Mouse (Mus musculus) MN1 (cell line): ENCODE data around the gene Glul.
"Not testable (repeated sequence)": the region's sequence is repeated elsewhere in the genome, so short reads cannot be mapped to it uniquely, and the experiment has no call there.

Source experiments
- DNase-seq: peaks from one replicate; pipeline ENCODE4 v3.0.0-alpha.2; 2016; ENCODE audit warnings: low spot score

Glul gene

GRCm38 (mm10) chr1:153899731-153900380 lies at the start of gene Glul, which contains the start of gene Teddm2:
TSS of gene Glul (plus strand) at chr1:153899944.
TSS of gene Teddm2 (minus strand) at chr1:153900228.
- peak; percentile 98 for DNase-seq

DNA sequence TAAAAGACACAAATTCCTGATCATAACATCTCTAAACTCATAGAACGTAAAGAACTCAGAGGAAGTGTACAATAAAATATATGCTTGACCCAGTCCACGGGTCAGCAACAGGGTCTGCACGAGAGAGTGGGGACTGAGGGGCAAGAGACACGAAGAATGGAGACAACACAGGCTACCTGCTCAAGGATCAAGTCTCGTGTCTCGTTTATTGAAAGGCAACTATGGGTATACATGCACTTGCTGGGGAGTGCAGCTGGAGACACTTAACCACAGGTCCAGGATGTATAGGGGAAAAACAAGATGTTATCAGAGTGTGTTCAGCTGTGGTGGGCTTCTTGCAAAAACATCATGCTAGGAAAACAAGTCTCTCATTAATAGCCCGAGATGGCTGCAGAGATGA lies 47.0 kb upstream of the Glul start:
- DNase-seq: not testable (repeated sequence)

DNA sequence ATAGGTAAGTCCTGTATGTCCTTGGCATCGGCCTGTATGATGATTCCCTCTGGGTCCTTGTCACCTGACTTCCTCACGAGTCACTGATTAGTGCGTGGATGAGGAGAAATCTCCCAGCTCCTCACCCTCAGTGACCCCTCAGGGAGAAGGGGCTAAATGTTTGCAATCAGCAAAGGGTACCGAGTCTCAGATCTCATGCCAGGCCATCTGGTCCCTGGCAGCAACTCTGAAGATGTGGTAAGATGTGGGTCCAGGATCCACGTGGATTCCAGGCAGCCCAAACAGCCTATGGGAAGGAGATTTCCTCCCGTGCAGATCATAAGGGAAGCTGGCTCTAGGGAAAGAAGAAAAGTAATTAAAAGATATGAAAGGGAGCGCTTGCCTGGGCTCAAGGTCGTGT lies 43.8 kb upstream of the Glul start:
- no peak for DNase-seq

- DNase-seq: no peak
Observed at GRCm38 (mm10) chr1:153874045-153874444, 25.7 kb upstream of the Glul start, which contains the start of gene Teddm1b. TSS of gene Teddm1b (plus strand) at chr1:153874345.

DNA sequence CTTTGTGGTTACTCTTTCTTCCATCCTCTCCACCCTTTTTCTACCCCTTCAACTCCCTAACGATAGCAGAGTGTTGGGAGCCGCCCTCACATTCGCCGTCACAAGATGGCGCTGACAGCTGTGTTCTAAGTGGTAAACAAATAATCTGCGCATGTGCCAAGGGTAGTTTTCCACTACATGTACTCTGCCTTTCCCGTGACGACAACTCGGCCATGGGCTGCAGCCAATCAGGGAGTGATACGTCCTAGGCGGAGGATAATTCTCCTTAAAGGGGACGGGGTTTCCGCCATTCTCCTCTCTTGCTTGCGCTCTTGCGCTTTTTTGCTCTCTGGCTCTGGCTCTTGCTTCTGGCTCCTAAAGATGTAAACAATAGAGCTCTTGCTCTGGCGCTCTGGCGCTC lies 19.4 kb upstream of the Glul start:
- DNase-seq: not testable (repeated sequence)

GRCm38 (mm10) chr1:153886024-153886633 lies 13.6 kb upstream of the Glul start:
- DNase-seq: no peak

DNA sequence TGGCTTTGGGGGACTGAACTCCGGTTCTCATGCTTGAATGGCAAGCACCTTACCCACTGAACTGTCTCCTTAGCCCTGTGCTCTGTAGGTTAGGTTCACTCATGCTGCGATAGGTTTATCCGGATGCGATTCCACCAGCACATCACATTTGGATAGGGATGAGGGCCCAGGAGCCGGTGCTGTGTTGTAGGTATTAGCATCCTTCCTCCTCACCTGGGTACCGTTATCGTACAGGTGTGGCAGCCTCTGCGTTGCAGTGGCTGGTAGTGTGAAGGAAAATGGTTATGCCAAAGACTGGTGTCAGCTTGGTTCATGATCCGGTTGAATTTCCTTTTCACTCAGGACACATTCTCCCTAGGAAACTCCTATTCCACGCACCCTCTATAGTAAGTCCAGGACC lies 9.6 kb upstream of the Glul start:
- DNase-seq: no peak

DNA sequence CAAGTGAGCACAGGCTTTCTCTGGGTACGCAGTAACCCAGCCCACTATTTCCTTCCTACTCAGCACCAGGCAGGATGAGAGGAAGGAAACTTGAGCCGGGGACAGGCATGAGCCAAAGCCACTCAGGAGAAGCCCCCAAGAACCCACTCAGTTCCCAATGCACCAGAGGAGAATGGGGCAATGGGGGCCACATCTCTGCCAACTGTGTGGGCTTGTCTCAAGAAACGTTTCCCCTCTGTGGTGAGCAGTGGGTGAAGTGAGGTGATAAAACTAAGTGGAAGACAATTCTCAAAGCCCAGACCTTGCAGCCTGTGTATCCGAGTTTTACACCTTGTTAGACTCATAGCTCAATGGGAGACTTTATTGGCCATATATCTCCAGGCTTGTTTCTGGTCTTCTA lies 8.3 kb upstream of the Glul start, which contains the start of gene Teddm1a:
TSS of gene Teddm1a (plus strand) at position 301 of the 400 bp plus-strand sequence.
- DNase-seq: no peak

GRCm38 (mm10) chr1:153893746-153894145 lies 6.0 kb upstream of the Glul start:
- DNase-seq: no peak

- DNase-seq: no peak
Observed at GRCm38 (mm10) chr1:153894201-153894893, 5.4 kb upstream of the Glul start.

DNA sequence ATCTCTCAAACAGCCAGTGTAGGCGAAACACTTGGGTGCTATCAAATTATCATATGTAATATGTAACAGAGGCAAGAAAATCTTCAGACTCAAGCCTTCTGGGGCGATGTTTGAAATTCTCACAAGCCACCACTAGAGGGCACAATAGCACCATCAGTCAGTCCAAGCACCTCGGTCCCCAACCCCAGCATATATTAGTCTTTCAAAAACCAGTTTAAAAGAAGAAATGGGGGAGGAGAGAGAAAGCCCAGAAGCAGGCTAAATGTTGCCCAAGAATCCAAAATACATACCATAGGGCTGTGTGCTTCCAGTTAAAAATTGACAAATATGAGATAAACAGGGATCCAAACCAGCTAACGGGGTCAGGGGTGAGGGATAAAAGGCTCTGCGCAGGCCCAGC lies 4.8 kb upstream of the Glul start:
- DNase-seq: peak; percentile 76

GRCm38 (mm10) chr1:153897196-153897595 lies 2.5 kb upstream of the Glul start:
- DNase-seq: no peak

DNA sequence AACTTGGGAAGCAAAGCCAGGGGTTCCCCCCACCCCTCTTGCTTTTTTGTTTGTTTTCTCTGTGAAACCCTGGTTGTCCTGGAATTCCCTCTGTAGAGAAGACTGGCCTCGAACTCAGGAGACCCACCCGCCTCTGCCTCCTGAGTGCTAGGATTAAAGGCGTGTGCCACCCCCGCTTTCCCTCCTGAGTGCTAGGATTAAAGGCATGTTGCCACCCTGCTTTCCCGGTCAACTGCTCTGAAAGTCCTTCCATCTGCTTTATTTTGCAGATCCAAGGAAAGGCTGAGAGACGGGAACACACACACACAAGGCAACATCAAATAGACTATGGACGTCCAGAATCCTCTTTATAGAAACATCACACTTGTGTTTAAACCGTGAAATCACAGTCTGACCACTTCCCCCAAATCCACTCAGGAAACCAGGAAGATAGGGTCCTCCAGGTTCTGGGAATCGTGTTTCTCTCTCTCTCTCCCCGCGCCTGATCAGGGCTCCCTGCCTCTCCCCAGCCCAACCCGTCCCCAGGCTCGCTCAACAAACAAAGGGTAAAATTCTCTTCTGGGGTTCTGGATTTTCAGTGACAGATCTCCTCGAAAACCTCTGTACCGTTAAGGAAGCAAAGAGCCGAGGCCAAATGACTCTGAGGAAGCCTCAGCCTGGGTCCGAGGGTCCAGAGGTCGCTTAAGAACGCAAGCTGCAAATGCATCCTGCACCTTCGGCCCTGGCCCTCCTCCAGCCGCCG lies 584 bp upstream of the Glul start:
- DNase-seq: no peak

DNA sequence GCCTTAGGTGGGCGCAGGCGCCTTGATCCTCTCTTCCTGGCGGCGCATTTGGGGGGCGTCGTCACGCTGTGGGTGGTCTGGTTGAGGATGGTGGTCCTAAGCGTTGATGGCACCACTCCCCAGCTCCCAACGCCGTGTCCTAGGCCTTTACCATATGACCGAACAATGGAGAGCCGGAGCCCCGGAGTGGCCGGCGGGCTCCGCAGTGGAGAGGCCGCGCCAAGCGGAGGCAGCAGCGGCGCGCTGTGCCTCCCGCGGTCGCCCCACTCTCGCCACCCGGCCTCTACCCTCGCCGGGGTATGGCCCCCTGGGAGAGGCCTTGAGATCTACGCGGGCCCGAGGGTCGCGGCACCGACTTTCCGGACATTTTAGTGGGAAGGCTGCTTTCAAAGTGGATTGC lies 637 bp downstream of the Glul start:
- DNase-seq: peak; percentile 62

DNA sequence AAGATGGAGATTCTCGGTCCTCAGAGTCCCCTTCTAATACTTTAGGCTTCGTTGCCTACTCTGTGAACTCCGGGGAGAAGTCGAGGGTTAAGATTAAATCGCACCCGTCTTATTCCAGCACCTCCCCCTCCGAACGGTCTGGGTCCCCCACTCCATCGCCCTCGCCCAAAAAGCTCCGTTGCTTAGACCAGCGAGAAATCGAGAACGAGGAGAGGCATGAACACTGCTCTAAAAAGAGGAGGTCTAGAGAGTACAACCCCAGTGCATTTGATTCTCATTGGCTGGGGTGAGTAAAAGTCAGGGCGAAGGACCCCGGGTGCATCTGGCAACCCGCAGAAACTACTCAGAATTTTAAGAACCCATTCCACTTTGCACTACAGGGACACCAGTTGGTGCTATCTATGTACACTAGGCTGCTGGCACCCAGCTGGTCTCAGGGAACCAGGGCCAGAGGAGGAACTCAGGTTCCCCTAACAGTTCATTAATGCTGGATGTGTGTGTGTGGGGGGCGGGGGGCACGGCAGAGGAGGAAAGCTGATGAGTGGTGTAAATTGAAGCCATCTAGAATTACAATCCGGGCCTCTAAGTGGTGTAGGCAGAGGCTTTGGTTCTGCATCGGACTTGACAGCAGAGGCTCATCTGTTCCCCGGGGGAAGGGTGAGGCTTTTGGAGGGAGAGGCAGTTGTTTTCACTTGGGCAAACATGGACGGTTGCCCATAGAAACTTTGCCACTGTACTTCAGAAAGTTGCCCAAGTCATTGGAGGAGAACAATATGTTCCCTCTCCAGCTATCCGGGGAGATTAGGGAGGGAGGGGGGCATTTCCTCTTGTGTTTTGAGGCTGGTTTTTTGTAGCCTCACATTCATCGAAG lies 1.4 kb downstream of the Glul start:
- DNase-seq: peak; percentile 32

DNA sequence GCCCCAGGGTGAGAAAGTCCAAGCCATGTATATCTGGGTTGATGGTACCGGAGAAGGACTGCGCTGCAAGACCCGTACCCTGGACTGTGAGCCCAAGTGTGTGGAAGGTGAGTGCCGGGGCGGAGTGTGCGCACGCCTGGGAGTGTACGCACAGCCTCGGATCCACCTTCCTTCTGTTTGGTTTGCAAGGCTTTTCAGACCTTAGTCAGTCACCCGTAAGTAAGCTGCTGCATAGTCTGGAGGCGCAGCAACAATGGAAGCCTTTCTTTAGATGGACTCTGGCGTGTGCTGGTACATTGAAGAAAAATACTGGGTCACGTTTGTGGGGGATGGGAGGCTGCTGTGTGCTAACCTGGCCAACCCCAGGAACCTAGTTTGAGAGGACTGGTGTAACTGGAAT lies 3.3 kb downstream of the Glul start:
- DNase-seq: no peak

GRCm38 (mm10) chr1:153904236-153904635 lies 4.5 kb downstream of the Glul start:
- DNase-seq: no peak

GRCm38 (mm10) chr1:153905884-153906283 lies 6.1 kb downstream of the Glul start:
- DNase-seq: no peak

GRCm38 (mm10) chr1:153908208-153908607 lies 8.5 kb downstream of the Glul start:
- no peak for DNase-seq

GRCm38 (mm10) chr1:153908741-153909140 lies 9.0 kb downstream of the Glul start:
- no peak for DNase-seq

GRCm38 (mm10) chr1:153909213-153909962 lies 9.6 kb downstream of the Glul start:
- DNase-seq: no peak
